Mouse (Mus musculus) forelimb bud, embryonic 11.5 days (tissue): Measurements from ENCODE around the gene Krt10.

Source experiments
- DNase-seq: peaks from one replicate; pipeline ENCODE4 v3.0.0-alpha.2; 2012; ENCODE audit warnings: low read depth, low spot score

Gene Krt10

GRCm38 (mm10) chr11:99374803-99375202, 14.4 kb downstream of the Krt10 start, which contains the start of gene Krt28:
TSS of gene Krt28 (minus strand) at chr11:99374903.
- no peak for DNase-seq

- no peak for DNase-seq
Measured at GRCm38 (mm10) chr11:99369853-99370451, 19.2 kb downstream of the Krt10 start.

- no peak for DNase-seq
Measured at GRCm38 (mm10) chr11:99369229-99369628, 19.9 kb downstream of the Krt10 start.

GRCm38 (mm10) chr11:99366791-99367190, 22.4 kb downstream of the Krt10 start:
- DNase-seq = no peak

GRCm38 (mm10) chr11:99364412-99364811, 24.8 kb downstream of the Krt10 start:
- DNase-seq = peak; percentile 62

- DNase-seq = no peak
Measured at GRCm38 (mm10) chr11:99361423-99361822, 27.7 kb downstream of the Krt10 start.

- no peak for DNase-seq
Measured at GRCm38 (mm10) chr11:99351004-99351403, 38.2 kb downstream of the Krt10 start, which contains the start of gene Krt27. TSS of gene Krt27 (minus strand) at chr11:99351104.

- DNase-seq = no peak
Measured at GRCm38 (mm10) chr11:99339299-99339847, 49.8 kb downstream of the Krt10 start.

- DNase-seq = no peak
Measured at GRCm38 (mm10) chr11:99337866-99338265, 51.3 kb downstream of the Krt10 start, which contains the start of gene Krt26. TSS of gene Krt26 (minus strand) at chr11:99337966.
